Mouse (Mus musculus): ENCODE data around the gene Nsd2. TPM values are rescaled to one million over a fixed set of nuclear protein-coding genes. Genes with fewer than 3 reads are reported as not detected.

Gene Nsd2
- 96.0 and 116 TPM in 2 replicates for polyA plus RNA-seq (2014; fragmentation: Nextera tagmentation; extraction: Ambion mirVana)

DNA sequence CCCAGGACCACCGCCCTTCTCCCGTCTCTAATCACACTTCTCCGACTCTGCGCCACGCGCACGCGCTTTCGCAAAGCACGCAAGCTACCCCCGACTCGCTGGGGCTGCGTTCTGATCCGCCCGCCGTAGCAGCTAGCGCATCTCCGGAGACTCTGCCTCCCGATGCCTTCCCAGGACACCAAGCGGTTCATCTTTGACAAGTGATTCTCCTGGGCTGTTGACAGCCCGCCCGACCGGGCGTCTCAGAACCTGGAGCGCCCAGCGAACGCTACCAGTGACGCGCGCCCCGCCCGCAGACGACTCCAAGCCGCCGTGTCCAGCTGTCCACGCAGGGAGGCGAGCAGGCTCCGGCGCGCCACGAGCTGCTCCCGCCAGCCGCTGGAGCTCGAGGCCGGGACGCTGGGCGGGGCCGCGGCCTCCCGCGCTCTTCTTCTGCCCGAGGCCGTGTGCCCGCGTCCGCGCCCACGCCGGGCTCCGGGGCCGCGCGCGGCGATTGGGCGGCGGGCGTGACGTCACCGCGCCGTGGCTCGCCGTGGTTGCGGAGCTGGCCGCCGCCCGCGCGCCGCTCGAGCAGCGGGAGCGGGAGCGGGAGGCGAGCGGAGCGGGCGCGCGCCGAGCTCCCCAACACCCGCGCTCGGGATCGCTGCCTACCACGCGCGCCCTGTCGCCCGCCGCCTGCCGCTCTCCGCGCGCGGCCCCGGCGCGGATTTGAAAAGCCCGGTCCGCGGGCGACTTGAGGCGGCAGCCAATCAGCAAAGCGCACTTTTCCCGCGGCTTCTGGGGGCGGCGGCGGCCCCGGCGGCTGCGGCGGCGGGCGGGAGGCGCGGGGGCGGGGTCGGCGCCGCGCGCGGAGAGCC lies at the start of gene Nsd2:
TSS of gene Nsd2 (plus strand) at position 850 of the 857 bp plus-strand sequence.
- Histone ChIP-seq H3K4me3 (ENCODE audit: low read depth, low read length) (peak within 1 kb of the TSS; percentile 87), H3K9ac (ENCODE audit: low read length) (peak within 1 kb of the TSS; percentile 100), H3K4me1 (ENCODE audit: control insufficient read depth, insufficient read depth, low read length) (peaks cover 35% of the 10 kb centered on the region), H3K4me2 (ENCODE audit: low read depth) (peak within 1 kb of the TSS; percentile 64), H3K27ac (ENCODE audit: low read depth, low read length) (peak within 1 kb of the TSS; percentile 98), H3K9me3 (ENCODE audit: control insufficient read depth, low read length) (no peaks in the 10 kb centered on the region), H3K27me3 (ENCODE audit: control insufficient read depth, insufficient read depth, low read length) (no peaks in the 10 kb centered on the region), H3K36me3 (ENCODE audit: control insufficient read depth, insufficient read depth, low read length) (no peaks in the 10 kb centered on the region)
- ATAC-seq (ENCODE audit: insufficient read depth, low FRiP score, low TSS enrichment) = peak; percentile 82
- DNase-seq (ENCODE audit: low spot score) = peak; percentile 96
- under 1% methylated on average over 121 of the region's 136 CpGs for WGBS

DNA sequence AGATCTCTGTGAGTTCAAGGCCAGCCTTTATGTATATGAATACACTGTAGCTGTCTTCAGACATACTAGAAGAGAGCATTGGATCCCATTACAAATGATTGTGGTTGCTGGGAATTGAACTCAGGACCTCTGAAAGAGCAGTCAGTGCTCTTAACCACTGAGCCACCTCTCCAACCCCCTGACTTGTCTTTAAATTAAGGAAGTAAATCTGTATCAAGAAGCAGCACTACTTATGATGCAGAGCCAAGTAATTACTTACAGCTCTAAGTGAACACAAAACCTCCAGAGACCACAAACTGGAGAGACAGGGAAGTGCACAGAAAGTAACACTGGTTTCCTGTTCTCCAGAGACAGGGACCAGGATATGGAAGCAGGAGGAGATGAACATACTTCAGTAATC lies 43.3 kb upstream of the Nsd2 start:
- H3K9ac ChIP-seq (ENCODE audit: low read length) = no peak overlapping the region
- H3K4me1 ChIP-seq (ENCODE audit: control insufficient read depth, insufficient read depth, low read length) = peaks cover 5% of the 10 kb centered on the region
- no peak overlapping the region for H3K4me2 ChIP-seq (ENCODE audit: low read depth)
- H3K27me3 ChIP-seq (ENCODE audit: control insufficient read depth, insufficient read depth, low read length) = no peaks in the 10 kb centered on the region
- no peaks in the 10 kb centered on the region for H3K9me3 ChIP-seq (ENCODE audit: control insufficient read depth, low read length)
- DNase-seq (ENCODE audit: low spot score) (no peak), ATAC-seq (ENCODE audit: insufficient read depth, low FRiP score, low TSS enrichment) (no peak)
- H3K4me3 ChIP-seq (ENCODE audit: low read depth, low read length) = no peak overlapping the region
- H3K36me3 ChIP-seq (ENCODE audit: control insufficient read depth, insufficient read depth, low read length) = peaks cover 5% of the 10 kb centered on the region
- H3K27ac ChIP-seq (ENCODE audit: low read depth, low read length) = no peak overlapping the region

DNA sequence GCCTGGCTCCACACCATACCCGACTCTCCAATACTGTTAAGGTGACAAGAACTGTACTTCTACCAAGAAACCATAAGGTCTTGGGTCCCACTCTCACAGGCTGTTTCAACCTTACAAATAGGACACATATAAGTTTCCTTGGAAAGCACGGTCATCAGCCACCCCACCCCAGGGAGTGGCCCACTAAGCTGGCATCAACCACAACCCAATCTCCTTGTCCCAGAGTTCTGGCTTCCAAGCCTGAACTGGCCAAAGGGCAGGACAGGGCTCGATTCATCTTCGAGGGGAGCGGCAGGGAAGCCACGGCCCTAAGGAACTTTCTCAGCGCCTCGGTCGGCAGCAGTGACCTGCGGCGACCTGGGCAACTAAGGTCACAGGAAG lies 38.6 kb upstream of the Nsd2 start:
- Histone ChIP-seq H3K36me3 (ENCODE audit: control insufficient read depth, insufficient read depth, low read length) (peaks cover 5% of the 10 kb centered on the region), H3K4me2 (ENCODE audit: low read depth) (peak overlapping the region; percentile 83), H3K9ac (ENCODE audit: low read length) (peak overlapping the region; percentile 88), H3K27me3 (ENCODE audit: control insufficient read depth, insufficient read depth, low read length) (no peaks in the 10 kb centered on the region), H3K4me3 (ENCODE audit: low read depth, low read length) (peak overlapping the region; percentile 81), H3K9me3 (ENCODE audit: control insufficient read depth, low read length) (no peaks in the 10 kb centered on the region), H3K27ac (ENCODE audit: low read depth, low read length) (no peak overlapping the region), H3K4me1 (ENCODE audit: control insufficient read depth, insufficient read depth, low read length) (peaks cover 8% of the 10 kb centered on the region)
- DNase-seq (ENCODE audit: low spot score) = no peak
- WGBS = 5% methylated on average over 11 of the region's 11 CpGs
- ATAC-seq (ENCODE audit: insufficient read depth, low FRiP score, low TSS enrichment) = no peak

DNA sequence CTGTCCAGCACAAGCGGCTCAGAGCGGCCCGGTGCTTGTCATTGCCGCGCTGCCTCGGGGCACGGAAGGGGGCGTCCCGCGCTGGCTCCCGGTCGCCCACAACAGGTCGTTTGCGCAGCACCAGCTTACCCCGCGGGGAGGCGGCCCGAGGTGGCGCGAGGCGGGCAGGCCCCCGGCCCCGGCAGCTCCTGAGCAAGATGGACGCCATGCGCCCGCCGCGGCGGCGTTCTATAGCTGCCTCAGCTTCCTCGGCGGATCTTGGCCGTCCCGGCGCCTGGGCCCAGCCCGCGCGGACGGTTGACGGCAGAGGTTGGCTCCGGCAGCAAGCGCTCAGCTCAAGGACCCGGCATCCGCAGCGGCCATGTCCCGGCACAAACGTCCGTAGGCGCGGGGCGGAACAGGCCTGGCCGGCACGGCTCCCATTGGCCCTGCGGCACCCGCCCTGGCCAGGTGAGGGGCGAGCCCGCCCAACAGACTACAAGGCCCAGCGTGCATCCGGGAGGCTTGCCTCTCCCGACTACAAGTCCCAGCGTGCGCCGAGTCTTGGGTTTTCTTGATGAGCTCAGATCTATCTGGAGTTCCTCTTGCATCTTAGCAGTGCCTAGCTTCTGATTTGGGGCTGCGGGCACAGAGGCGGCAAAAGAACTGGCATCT lies 38.1 kb upstream of the Nsd2 start, which contains the start of gene Letm1:
TSS of gene Letm1 (minus strand) at position 473 of the 654 bp plus-strand sequence.
- H3K27ac ChIP-seq (ENCODE audit: low read depth, low read length) = peak within 1 kb of the TSS; percentile 78
- under 1% methylated on average over 56 of the region's 65 CpGs for WGBS
- peak within 1 kb of the TSS; percentile 83 for H3K4me2 ChIP-seq (ENCODE audit: low read depth)
- H3K4me1 ChIP-seq (ENCODE audit: control insufficient read depth, insufficient read depth, low read length) = peaks cover 8% of the 10 kb centered on the region
- H3K9ac ChIP-seq (ENCODE audit: low read length) = peak within 1 kb of the TSS; percentile 88
- H3K9me3 ChIP-seq (ENCODE audit: control insufficient read depth, low read length) = no peaks in the 10 kb centered on the region
- DNase-seq (ENCODE audit: low spot score) (peak; percentile 94), ATAC-seq (ENCODE audit: insufficient read depth, low FRiP score, low TSS enrichment) (peak; percentile 100)
- H3K4me3 ChIP-seq (ENCODE audit: low read depth, low read length) = peak within 1 kb of the TSS; percentile 81
- H3K36me3 ChIP-seq (ENCODE audit: control insufficient read depth, insufficient read depth, low read length) = peaks cover 3% of the 10 kb centered on the region
- no peaks in the 10 kb centered on the region for H3K27me3 ChIP-seq (ENCODE audit: control insufficient read depth, insufficient read depth, low read length)

DNA sequence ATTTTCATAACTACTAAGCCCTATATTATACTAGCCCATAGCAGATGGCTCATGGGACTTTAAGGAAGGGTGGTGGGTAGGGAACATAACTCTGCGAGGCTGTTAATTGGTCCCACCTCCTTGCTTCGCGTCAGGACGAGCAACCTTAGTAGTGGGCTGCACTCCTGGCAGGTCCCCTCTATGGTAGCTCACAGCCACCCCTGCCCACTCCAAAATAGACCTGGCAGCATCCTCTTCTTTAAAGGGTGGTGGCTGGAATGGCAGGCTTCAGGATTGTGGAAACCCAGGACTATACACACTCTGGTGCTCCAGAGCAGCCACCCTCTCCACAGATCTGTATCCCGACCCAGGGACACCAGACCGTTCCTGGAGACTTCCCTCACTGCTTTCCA lies 37.5 kb upstream of the Nsd2 start:
- no peak overlapping the region for H3K27ac ChIP-seq (ENCODE audit: low read depth, low read length)
- H3K36me3 ChIP-seq (ENCODE audit: control insufficient read depth, insufficient read depth, low read length) = no peaks in the 10 kb centered on the region; the same call in 1 of the 2 replicates
- H3K4me1 ChIP-seq (ENCODE audit: control insufficient read depth, insufficient read depth, low read length) = peaks cover 8% of the 10 kb centered on the region
- no peaks in the 10 kb centered on the region for H3K27me3 ChIP-seq (ENCODE audit: control insufficient read depth, insufficient read depth, low read length)
- H3K9me3 ChIP-seq (ENCODE audit: control insufficient read depth, low read length) = no peaks in the 10 kb centered on the region
- peak; percentile 76 for ATAC-seq (ENCODE audit: insufficient read depth, low FRiP score, low TSS enrichment)
- WGBS = 12% methylated on average over 6 of the region's 6 CpGs
- peak overlapping the region; percentile 88 for H3K9ac ChIP-seq (ENCODE audit: low read length)
- H3K4me2 ChIP-seq (ENCODE audit: low read depth) = peak overlapping the region; percentile 83
- peak overlapping the region; percentile 81 for H3K4me3 ChIP-seq (ENCODE audit: low read depth, low read length)
- DNase-seq (ENCODE audit: low spot score) = no peak

DNA sequence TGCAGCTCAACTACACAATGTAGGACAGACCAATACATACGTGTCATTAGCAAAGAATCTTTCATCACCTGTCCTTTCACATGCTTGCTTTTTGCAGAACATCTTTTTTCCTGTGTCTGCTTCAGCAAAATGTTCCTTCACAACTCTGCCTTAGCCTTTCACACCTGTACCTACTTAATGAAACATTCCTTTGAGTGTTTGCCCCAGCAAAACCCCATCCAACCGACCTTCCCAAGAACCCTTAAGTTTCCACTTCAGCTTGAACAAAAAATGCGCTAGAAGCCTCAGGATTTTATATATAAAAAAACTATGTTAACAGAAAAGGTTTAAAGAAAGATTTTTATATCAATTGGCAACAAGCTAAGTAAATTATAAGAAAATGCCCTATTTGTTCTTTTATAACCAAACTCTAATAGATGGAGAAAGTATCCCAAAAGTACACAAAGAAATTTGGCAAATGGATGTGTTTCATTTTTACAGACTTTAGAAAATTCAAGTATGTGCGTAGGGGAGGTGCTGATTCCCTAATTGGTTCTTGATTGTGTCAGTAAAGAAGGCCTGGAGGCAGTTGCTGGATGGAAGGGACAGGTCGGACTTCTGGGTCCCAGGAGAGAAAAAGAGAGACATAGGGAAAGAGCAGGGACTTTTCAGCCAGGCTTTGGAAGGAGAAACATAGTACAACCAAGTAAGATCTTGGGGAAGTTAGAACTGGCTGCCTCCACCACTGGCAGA lies 28.4 kb upstream of the Nsd2 start:
- 87% methylated on average over 5 of the region's 5 CpGs for WGBS

DNA sequence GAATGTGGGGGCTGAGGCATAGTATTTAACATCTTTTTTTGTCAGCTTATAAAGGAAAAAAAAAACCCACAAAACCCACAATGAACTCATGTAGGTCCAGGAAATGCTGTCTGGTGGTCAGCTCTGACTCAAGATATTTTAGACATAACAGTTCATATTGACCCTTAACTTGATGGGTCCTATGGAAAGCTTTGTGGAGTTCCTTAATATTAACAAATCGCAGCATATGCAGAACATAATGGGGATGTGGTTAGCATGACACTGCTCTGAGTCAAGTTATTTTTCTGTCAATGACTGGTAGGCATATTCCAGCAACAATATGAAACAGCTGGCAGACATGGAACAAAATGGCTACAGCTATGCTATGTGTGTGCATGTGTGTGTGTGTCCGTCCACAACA lies 17.2 kb upstream of the Nsd2 start:
- Histone ChIP-seq H3K4me3 (ENCODE audit: low read depth, low read length) (no peak overlapping the region), H3K27me3 (ENCODE audit: control insufficient read depth, insufficient read depth, low read length) (no peaks in the 10 kb centered on the region), H3K4me1 (ENCODE audit: control insufficient read depth, insufficient read depth, low read length) (no peaks in the 10 kb centered on the region), H3K9me3 (ENCODE audit: control insufficient read depth, low read length) (no peaks in the 10 kb centered on the region), H3K4me2 (ENCODE audit: low read depth) (no peak overlapping the region), H3K27ac (ENCODE audit: low read depth, low read length) (no peak overlapping the region), H3K9ac (ENCODE audit: low read length) (no peak overlapping the region), H3K36me3 (ENCODE audit: control insufficient read depth, insufficient read depth, low read length) (no peaks in the 10 kb centered on the region)
- ATAC-seq (ENCODE audit: insufficient read depth, low FRiP score, low TSS enrichment) = no peak
- DNase-seq (ENCODE audit: low spot score) = no peak
- 91% methylated on average over 2 of the region's 2 CpGs for WGBS

More for the DNA sequence above, 28.4 kb upstream of the Nsd2 start:
- Histone ChIP-seq H3K27me3 (ENCODE audit: control insufficient read depth, insufficient read depth, low read length) (no peaks in the 10 kb centered on the region), H3K27ac (ENCODE audit: low read depth, low read length) (no peak overlapping the region), H3K4me2 (ENCODE audit: low read depth) (no peak overlapping the region), H3K9me3 (ENCODE audit: control insufficient read depth, low read length) (no peaks in the 10 kb centered on the region), H3K9ac (ENCODE audit: low read length) (no peak overlapping the region), H3K36me3 (ENCODE audit: control insufficient read depth, insufficient read depth, low read length) (no peaks in the 10 kb centered on the region), H3K4me3 (ENCODE audit: low read depth, low read length) (no peak overlapping the region), H3K4me1 (ENCODE audit: control insufficient read depth, insufficient read depth, low read length) (no peaks in the 10 kb centered on the region)
- ATAC-seq (ENCODE audit: insufficient read depth, low FRiP score, low TSS enrichment) (no peak), DNase-seq (ENCODE audit: low spot score) (no peak)

DNA sequence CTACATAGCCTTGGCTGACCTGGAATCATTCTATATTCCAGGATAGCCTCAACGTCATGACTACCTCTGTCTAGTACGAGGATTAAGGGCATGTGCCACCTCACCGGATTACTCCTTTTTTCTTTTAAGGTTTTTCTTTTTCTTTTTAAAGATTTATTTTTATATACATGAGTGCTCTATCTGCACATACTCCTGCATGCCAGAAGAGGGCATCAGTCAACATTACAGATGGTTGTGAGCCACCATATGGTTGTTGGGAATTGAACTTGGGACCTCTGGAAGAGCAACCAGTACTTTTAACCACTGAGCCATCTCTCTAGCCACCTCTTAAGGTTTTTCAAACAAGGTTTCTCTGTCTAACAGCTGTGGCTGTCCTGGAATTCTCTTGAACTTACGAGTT lies 9.0 kb upstream of the Nsd2 start:
- Histone ChIP-seq H3K27me3 (ENCODE audit: control insufficient read depth, insufficient read depth, low read length) (no peaks in the 10 kb centered on the region), H3K9ac (ENCODE audit: low read length) (no peak overlapping the region), H3K9me3 (ENCODE audit: control insufficient read depth, low read length) (no peaks in the 10 kb centered on the region), H3K4me1 (ENCODE audit: control insufficient read depth, insufficient read depth, low read length) (no peaks in the 10 kb centered on the region), H3K36me3 (ENCODE audit: control insufficient read depth, insufficient read depth, low read length) (no peaks in the 10 kb centered on the region), H3K4me2 (ENCODE audit: low read depth) (no peak overlapping the region), H3K4me3 (ENCODE audit: low read depth, low read length) (no peak overlapping the region), H3K27ac (ENCODE audit: low read depth, low read length) (no peak overlapping the region)
- no peak for DNase-seq (ENCODE audit: low spot score)
- WGBS = 84% methylated on average over 4 of the region's 4 CpGs
- no peak for ATAC-seq (ENCODE audit: insufficient read depth, low FRiP score, low TSS enrichment)
